Mouse (Mus musculus) cerebellum, adult 9-10 months (tissue): ENCODE measurements at regions not wholly inside any gene's neighbourhood (a gene's known extent, or its start where the extent isn't known, plus 50 kb on each side); places are given as distances from the start of the nearest gene placed in this dataset.

Experiments
- DNase-seq: peaks from one replicate; pipeline ENCODE4 v3.0.0; 2022

- no peak for DNase-seq
These were observed 430.6 kb downstream of the Dmac1 start for GRCm38 (mm10) chr4:74847332-74848053.

GRCm38 (mm10) chr4:74798173-74798799 is 479.8 kb downstream of the Dmac1 start:
- no peak for DNase-seq

GRCm38 (mm10) chr4:74797456-74797855 is 480.6 kb downstream of the Dmac1 start:
- DNase-seq: no peak

- peak; percentile 15 for DNase-seq
These were observed 481.4 kb downstream of the Dmac1 start for GRCm38 (mm10) chr4:74796676-74797075.

- DNase-seq: no peak
These were observed 505.7 kb downstream of the Kdm4c start for GRCm38 (mm10) chr4:74747985-74748384.

- DNase-seq: no peak
These were observed 497.3 kb downstream of the Kdm4c start for GRCm38 (mm10) chr4:74739642-74740041.
